Mouse (Mus musculus): Measurements from ENCODE around the gene Gnai3.
A peak's percentile ranks its signal among the peaks of the same experiment; 100 is the strongest.

The Gnai3 gene

DNA sequence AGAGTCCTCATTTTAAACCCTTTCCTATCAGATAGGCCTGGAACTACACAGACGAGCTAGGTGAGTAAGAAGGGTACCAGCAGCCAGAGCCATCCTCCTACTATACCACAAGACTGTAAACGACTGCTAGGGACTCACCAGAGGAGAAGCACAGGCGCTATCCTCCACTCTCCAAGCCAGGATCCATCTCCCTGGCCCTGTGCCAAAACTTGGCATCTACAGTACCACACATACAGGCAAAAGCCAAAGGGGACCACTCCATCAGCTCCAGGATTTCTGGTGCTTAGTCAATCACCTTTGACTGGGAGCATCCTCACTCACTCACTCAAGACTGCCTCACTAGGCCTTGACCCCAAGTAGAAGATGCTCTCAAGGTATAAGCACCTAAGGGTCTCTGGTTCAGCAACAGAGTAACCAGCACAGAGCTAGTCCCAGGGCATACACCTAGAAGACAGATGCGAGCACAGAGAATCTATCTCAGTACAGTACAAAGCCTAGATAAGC lies 62.0 kb downstream of the Gnai3 start:
- DNase-seq (ENCODE audit: low spot score in 2 of 2) = no peak

DNA sequence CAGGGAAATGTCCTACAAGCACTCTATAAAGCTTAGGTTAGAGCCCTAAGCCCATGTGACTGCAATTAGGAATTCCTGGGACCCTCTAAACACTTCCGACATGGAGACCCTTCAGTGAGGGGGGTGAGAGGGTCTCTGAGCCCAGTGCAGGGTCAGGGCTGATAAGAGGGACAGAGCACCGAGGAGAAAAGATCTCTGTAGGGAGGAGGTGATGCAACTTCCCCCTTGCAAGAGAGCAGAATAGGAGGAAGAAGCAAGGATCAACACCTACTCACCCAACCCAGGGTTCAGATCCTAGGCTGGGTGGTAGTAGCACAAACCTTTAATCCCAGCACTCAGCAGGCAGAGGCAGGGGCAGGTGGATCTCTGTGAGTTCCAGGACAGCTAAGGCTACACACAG lies 62.8 kb downstream of the Gnai3 start:
- DNase-seq (ENCODE audit: low spot score in 2 of 2) = no peak

DNA sequence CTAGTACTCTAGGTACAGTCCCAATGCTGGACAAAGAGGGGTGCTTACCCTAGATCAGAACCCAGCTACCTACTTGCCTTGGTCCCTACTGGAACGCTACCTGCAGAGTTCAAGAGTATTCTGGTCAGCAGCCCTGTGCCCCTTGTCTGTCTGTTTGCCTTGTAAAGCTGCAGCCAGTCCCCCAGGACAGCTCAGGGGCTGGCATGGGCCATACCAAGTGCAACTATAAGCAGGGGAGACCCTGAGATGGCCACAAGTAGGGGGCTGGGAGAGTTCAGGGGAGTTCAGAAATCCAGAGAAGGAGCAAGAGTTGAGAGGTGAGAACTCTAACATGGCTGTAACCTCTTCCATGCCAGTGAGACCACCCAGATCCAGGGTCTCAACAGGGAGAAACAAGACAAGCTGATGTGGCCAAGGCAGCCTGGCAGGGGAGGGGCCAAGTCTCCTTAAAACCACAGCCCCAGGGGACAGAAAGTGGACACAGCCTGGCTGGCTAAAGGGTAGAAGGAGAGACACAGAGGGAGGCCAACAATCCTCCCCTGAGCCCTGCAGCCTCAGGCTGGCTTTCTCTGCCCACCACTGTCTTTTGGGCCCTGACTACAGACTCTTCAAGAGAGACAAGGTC lies 63.6 kb downstream of the Gnai3 start:
- DNase-seq (ENCODE audit: low spot score in 2 of 2) = no peak

DNA sequence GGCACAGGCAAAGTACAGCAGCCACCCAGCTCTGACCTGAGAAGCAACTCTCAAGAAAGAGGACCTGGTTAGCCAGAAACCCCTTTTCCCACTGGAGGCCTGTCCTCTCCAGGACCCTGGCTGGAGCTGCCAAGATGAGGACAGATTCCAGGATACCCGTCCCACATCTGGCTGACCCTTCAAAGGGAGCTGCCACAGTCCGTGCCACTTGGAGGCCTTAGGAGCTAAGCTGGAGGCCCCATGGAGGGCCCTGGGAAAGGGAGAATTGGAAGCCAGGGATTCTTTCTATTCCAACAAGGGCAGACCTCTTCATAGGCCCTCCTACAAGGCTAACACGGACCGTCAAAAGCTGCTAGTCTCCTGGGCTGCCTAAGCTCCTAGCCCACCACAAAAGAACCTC lies 64.3 kb downstream of the Gnai3 start:
- no peak for DNase-seq (ENCODE audit: low spot score in 2 of 2)

DNA sequence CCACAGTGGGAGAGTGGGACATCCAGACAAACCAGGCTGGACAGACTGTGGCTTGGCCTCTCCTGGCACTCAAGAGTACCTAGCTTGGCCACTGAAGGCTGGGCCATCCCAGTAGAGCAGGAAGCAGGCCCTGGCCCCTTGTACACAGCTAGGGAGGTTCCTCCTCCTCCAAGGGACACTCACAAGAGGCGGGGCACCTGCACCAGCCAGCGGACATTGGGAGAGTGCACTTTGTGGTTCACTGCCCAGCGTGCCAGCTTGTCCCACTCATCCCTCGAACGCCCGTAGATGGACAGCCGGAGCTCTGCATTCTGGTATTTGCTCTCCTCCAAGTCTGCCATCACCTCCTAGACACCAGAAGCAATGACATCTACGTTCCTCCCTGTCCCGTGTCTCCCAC lies 69.1 kb downstream of the Gnai3 start:
- DNase-seq (ENCODE audit: low spot score in 2 of 2) = no peak

DNA sequence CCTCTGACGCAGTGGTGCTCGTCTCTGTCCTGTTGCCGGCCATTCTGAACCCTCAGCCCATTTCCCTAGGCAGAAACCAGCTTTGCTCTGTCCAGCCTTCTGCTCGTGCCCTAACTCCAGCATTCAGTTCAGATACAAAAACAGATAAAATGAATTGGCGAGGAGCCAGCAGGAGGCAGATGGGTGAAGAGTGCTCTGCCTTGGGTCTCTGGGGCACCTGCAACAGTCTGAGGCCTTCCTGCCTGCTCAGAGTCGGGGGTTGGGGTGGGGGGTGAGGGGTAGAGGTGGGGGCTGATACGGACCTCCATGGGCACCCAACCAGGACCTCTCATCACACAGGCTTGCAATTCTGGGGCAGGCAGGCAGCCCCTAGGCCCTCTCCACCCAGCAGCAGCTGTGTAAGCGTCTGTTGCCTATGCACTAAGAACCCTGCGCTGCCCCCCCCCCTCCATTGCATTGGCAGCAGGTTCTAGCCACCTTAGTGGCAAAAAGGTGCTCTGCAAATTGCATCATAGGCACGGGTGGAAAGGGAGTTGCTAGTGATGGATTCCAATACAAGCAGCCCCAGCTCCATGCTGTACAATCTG lies 72.9 kb downstream of the Gnai3 start:
- DNase-seq (ENCODE audit: low spot score in 2 of 2) = no peak

DNA sequence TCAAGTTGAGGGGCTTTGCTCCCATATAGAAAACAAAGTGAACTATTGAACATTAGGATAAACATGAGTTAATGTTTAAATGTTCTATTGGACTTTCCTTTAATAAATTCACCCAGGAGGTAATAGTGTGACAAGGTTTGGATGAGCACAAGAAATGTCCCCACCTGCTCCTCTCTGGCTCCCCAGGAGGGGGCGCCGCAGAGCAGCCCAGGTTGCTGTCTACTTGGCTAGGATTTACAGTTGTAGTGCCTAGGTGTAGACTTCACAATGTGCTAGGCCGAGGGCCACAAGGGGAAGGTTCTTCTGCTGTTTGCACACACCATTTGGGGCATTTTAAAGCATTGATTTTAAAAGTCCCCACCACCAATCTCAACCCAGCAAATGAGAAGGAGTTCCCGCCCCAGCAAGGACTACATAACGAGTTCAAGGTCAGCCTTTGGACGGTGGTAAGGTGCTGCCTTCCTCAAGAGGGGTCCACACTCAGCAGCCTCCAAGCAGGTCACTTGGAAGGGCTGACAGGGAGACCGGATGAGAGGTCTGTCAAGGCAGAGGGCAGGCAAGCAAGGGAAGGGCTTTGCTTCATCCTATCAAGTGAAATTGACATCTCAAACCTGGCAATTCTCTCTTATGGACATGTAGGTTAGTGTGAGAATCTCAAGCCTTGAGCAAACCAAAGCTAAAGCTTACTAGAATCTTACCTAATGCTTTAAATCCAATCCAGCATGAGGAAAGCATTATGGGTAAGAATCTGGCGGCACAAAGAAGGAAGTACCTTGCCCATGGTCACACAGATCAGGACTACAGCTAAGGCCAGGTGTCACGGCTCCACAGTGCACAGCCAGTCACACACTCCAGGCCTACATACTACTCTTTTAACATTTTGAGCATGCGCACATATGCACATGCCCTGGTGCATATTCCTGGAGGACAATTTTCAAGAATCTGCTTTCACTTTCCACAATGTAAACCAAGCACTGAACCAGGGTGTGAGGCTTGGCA lies 75.4 kb downstream of the Gnai3 start:
- DNase-seq (ENCODE audit: low spot score in 2 of 2) = peak in 1 of 2 experiments; percentile 42

DNA sequence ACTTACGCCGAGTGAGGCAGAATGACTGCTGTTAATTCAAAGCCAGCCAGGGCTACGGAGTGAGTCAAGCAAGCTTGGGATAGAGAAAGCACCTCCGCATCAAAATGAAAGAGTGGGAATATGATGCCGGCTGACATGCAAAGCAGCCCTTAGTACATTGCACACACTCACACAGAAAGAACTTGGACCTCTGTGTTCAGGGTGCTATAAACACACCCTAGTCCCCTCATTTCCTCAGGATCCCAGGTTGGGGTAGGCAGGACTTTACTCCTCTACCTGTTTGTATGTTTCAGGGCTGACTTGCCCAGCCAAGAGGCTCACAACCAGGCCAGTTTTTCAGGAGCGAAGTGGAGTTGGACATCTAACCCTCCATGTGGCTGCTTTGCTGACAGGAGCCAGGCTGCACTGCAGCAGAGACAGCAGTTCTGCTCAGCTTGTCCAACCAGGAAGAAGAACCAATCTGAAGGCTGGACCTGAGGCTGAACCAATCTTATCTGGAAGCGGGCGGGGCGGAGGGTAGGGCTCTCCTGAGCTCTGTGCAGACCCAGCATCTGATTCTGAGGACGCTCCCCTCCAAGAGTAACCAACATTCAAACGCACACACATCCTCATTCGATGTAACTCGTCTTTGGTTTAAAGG lies 76.6 kb downstream of the Gnai3 start:
- DNase-seq (ENCODE audit: low spot score in 2 of 2) = no peak

DNA sequence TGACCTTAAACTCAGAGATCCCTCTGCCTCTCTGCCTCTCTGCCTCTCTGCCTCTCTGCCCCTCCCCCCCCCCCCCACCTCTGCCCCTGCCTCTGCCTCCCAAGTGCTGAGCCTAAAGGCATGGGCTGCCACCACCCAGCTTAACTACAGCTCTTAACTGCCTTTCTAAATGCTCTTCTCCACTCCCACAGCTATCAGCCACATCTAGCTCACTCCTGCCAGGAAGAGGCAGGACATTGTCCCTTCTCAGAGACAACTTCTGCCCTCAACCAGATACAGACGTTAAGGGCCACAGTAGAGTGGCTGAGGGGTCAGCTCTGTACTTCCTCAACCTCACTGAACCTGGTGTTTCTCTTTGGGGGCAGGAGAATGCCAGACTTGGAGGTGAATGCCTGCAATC lies 77.1 kb downstream of the Gnai3 start:
- DNase-seq (ENCODE audit: low spot score in 2 of 2) = no peak

DNA sequence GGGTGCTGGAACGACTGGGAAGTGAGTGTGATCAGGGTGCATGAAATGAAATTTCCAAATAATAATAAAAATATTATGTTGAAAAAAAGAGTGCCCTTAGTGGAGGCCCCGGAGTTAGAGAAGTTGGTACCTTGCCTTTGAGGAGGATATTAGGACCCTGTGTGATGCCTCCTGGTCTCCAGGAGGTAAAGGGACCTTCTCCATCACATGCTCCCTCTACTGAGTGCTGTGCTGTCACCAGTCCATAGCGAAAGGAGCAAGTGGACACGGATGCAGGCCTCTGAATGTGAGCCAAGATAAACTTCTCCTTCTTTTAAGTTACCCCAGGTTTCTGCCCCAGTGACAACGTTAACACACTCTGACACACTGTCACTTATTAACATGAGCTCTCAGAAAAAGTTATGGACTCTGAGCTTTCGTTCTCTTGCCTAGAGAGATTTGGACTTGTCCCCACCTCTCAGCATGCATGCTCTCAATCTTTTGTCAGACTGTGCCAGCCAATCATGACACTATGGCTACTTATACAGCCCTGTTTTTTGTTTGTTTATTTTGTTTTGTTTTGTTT lies 78.5 kb downstream of the Gnai3 start:
- no peak for DNase-seq (ENCODE audit: low spot score in 2 of 2)

DNA sequence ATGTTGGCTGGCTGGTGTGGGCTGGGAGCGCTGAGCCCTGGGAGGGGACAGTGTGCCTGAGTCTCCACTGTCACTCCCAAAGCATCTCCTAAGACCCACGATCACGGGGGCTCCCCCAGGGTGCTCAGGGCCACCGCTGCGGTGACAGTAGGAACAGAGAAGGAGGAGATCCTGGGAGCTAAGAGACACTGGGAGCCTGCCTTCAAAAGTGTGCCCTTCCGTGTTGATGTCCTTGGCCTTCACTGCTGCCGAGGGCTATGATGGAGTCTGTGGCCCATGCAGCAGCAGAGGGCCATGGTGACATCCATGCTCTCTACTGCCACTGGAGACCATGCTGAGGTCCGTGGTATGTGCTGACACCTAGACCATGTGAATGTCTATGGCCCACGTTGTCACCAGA lies 80.4 kb downstream of the Gnai3 start:
- DNase-seq (ENCODE audit: low spot score in 2 of 2) = no peak

DNA sequence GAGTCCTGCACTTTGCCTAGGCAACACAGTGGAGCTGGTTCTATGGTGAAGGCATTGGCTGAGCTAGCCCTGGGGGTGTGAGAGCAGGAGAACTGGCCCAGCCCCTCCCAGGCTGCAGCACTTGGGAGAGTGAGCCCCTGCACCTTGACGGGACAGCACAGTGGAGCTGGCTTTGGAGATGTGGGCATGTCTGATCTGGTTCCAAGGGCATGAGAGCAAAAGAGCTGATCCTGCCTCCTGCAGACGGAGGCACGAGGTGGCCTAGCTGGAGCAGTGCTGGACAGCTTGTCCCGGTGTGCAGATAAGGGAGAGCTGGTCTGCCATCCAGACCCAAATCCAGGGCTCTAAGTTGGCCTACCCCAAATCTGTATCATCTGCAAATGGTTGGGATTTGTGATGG lies 81.3 kb downstream of the Gnai3 start:
- no peak for DNase-seq (ENCODE audit: low spot score in 2 of 2)

DNA sequence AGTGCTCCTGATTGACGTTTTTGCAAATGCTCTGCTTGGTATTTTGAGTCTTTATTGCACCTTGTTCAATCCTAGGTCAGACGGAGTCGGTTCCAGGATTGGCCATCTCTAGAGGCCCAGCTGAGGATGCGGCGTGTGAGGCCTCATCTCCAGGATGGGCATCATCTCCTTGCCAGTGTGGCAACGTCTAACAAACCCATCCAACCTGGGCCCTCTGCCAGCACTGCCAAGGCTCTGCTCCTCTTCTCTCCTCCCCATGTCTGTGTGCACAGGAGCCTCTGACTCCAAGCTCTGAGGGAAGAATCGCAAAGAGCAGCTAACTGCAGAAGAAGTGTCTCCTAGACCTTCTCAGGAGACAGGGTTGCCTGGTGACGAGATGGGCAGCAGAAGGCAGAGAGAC lies 83.3 kb downstream of the Gnai3 start:
- DNase-seq (ENCODE audit: low spot score in 2 of 2) = no peak

DNA sequence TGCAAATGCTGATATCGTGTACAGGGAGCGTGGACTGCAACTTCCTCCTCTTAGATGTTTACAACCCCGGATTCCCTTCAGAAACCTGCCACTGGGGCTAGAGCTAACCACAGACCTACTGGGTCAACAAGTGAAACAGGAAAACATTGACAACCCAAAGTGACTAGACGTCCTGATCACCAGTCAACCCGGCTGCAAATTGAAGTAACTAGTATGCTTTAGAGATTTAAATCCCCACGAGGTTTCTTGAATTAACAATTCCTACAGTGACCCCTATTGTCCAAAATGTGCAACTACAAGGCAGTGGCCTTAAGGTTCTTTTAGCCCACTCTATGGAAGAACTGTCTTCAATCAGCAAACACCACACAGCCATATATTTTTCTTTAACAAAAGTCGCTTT lies 84.5 kb downstream of the Gnai3 start:
- no peak for DNase-seq (ENCODE audit: low spot score in 2 of 2)
